Mouse (Mus musculus) kidney, postnatal 0 days (tissue): Measurements from ENCODE around the gene Tstd2. TPM values are rescaled to one million over a fixed set of nuclear protein-coding genes. Genes with fewer than 3 reads are reported as not detected.

Source experiments
- ATAC-seq: fragments of 200-750 bp; cut with Nextera tagmentation; replicated peaks from 2 replicates; pipeline ENCODE4 v1.8.0; 2017; ENCODE audit warnings: low read depth, moderate number of reproducible peaks, moderate TSS enrichment, moderate library complexity; ENCODE audit not compliant: low FRiP score
- DNase-seq: peaks from one replicate; pipeline ENCODE4 v3.0.0-alpha.2; 2016; ENCODE audit warnings: low spot score
- H3K27ac ChIP-seq: fragments of 300-500 bp; sonication (generic); 2 replicates; pipeline ENCODE4 v1.5.1; 2014; ENCODE audit warnings: mild to moderate bottlenecking
- H3K27me3 ChIP-seq: fragments of 300-500 bp; sonication (generic); 2 replicates; pipeline ENCODE4 v1.6.1; 2014; ENCODE audit warnings: low read length, mixed read lengths; ENCODE audit not compliant: insufficient read depth
- H3K36me3 ChIP-seq: fragments of 300-500 bp; sonication (generic); 2 replicates; pipeline ENCODE4 v1.6.1; 2014; ENCODE audit warnings: low read length, mixed read lengths; ENCODE audit not compliant: insufficient read depth
- H3K4me1 ChIP-seq: fragments of 300-500 bp; sonication (generic); replicated peaks from 2 replicates; pipeline ENCODE4 v1.6.1; 2014; ENCODE audit warnings: antibody characterized with exemption, low read length, mixed read lengths; ENCODE audit not compliant: insufficient read depth
- H3K4me2 ChIP-seq: fragments of 300-500 bp; sonication (generic); 2 replicates; pipeline ENCODE4 v1.6.1; 2014; ENCODE audit warnings: mild to moderate bottlenecking, low read length, moderate library complexity, mixed read lengths
- H3K4me3 ChIP-seq: fragments of 300-500 bp; sonication (generic); replicated peaks from 2 replicates; pipeline ENCODE4 v1.5.1; 2014; ENCODE audit warnings: low read depth, low read length
- H3K9ac ChIP-seq: fragments of 300-500 bp; sonication (generic); 2 replicates; pipeline ENCODE4 v1.6.1; 2014; ENCODE audit warnings: low read depth, low read length
- H3K9me3 ChIP-seq: fragments of 300-500 bp; sonication (generic); replicated peaks from 2 replicates; pipeline ENCODE4 v1.6.1; 2016; ENCODE audit warnings: low read length, inconsistent platforms, mixed read lengths
- CTCF ChIP-seq: IDR thresholded peaks from 2 replicates; pipeline ENCODE4 v1.5.1; 2016; ENCODE audit warnings: antibody characterized with exemption, low read depth, mild to moderate bottlenecking, moderate library complexity
- WGBS: fragments of 180-500 bp; shearing (Covaris S2); extraction: QIAGEN DNeasy Blood & Tissue Kit; methylation state at CpG from one replicate; pipeline ENCODE4 v1.1.7; 2014; 5-methylcytosine and 5-hydroxymethylcytosine counted together
- polyA plus RNA-seq: library from polyadenylated mRNA; unstranded; fragments of >200 nt; fragmentation: Nextera tagmentation; extraction: Ambion mirVana; gene quantifications from 2 replicates; pipeline ENCODE4 v1.2.1, GENCODE M21; 2015

The Tstd2 gene
- polyA plus RNA-seq, 1 experiment from 2014 or later: 23.5 TPM

GRCm38 (mm10) chr4:46146881-46147280 lies 8.4 kb upstream of the Tstd2 start:
- Histone ChIP-seq H3K9ac (no peak overlapping the region), H3K27me3 (no peaks in the 10 kb centered on the region), H3K4me1 (no peaks in the 10 kb centered on the region), H3K36me3 (peaks cover 9% of the 10 kb centered on the region), H3K9me3 (no peaks in the 10 kb centered on the region), H3K4me2 (no peak overlapping the region), H3K27ac (no peak overlapping the region), H3K4me3 (no peak overlapping the region)
- TF ChIP-seq CTCF: no peak
- 93% methylated on average over 1 of the region's 1 CpGs for WGBS
- DNase-seq (no peak), ATAC-seq (no peak)

DNA sequence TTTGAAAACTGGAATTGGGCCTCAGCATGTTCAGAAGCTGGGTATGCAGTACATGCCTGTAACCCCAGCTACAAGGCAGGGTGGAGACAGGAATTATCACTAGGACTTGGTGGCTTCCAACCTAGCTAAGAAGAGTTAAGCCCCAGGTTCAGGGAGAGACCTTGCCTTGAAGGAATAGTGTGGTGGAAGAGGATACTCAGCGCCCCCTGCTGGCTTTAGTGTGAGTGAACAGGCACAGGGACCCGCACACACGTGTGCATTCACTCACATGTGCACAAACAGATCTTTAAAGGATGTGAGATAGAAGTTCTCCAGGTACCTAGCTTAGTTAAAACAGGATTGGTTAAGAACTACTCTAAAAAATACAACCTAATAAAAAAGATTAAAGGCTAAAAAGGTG lies 5.8 kb upstream of the Tstd2 start:
- H3K4me1 ChIP-seq: peaks cover 7% of the 10 kb centered on the region
- WGBS: 80% methylated on average over 3 of the region's 3 CpGs

DNA sequence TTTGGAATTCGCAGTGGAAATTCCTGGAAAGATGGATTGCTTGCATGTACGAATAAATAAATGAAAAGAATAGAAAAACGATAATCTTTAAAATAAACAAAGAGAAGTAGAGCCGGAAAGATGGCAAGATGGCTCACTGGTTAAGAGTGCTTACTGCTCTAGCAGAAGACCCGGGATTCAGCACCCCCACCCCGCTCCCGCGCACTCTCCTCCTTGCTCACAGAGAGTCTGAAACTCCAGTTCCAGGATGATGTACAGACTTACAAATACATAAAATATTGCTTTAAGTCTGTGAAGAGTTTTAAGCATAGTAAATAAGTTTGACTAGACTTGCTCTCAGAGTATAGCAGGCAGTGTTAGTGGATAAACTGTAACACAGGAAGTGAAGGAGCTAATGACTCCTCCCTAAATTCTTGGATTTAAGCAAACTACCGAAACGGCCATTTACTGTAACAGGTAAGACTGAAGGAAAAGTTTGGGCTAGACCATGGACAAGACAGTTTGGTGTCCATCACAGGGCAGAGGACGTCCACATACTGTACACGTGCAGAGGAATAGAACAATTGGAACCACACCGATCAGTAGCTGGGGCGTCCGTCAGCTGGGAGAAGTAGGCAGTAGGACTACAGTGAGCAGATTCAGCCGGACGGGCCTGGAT lies 736 bp downstream of the Tstd2 start:
- peak overlapping the region; percentile 77 for H3K4me2 ChIP-seq
- peak; percentile 67 for ATAC-seq
- peak overlapping the region; percentile 85 for H3K4me3 ChIP-seq
- 6% methylated on average over 17 of the region's 17 CpGs for WGBS
- H3K36me3 ChIP-seq: 0 out of 2 replicates have a peak, but pooled peaks cover 5% of the 10 kb centered on the region
- DNase-seq: peak; percentile 62
- peak overlapping the region; percentile 99 for H3K27ac ChIP-seq
- H3K4me1 ChIP-seq: peaks cover 16% of the 10 kb centered on the region
- no peak for TF ChIP-seq CTCF
- no peaks in the 10 kb centered on the region for H3K27me3 ChIP-seq
- no peaks in the 10 kb centered on the region for H3K9me3 ChIP-seq
- peak overlapping the region; percentile 82 for H3K9ac ChIP-seq

More for the DNA sequence above, 5.8 kb upstream of the Tstd2 start:
- no peak for ATAC-seq
- H3K9ac ChIP-seq: no peak overlapping the region
- no peaks in the 10 kb centered on the region for H3K27me3 ChIP-seq
- H3K27ac ChIP-seq: no peak overlapping the region
- DNase-seq: no peak
- no peak overlapping the region for H3K4me3 ChIP-seq
- H3K4me2 ChIP-seq: no peak overlapping the region
- TF ChIP-seq CTCF: peak; percentile 50
- H3K36me3 ChIP-seq: no peaks in the 10 kb centered on the region; the same call in 1 of the 2 replicates
- no peaks in the 10 kb centered on the region for H3K9me3 ChIP-seq

DNA sequence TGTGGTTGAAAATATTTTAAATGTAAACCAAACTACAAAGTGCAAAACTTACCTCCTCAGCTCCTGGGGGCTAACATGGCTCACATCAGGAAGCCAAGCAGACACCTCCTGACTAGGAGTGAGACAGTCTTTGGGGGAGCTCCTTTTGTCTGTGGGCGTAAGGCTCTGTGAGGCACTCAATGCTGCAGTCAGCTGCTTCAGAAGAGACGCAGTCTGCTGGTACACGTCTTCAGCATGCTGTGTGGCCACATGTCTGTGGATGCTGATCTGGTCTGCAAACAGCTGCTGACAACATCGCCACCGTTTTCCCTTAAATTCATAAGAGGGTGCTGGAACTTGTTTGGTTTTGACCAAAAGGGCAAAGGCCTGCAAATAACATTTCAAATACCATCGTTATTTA lies 6.7 kb downstream of the Tstd2 start:
- H3K36me3 ChIP-seq: peaks cover 24% of the 10 kb centered on the region
- H3K27ac ChIP-seq: no peak overlapping the region
- no peak overlapping the region for H3K4me2 ChIP-seq
- H3K9ac ChIP-seq: no peak overlapping the region
- no peak for ATAC-seq
- H3K27me3 ChIP-seq: no peaks in the 10 kb centered on the region
- no peaks in the 10 kb centered on the region for H3K9me3 ChIP-seq
- DNase-seq: no peak
- no peak overlapping the region for H3K4me3 ChIP-seq
- 87% methylated on average over 6 of the region's 6 CpGs for whole genome bisulfite sequencing
- TF ChIP-seq CTCF: no peak
- H3K4me1 ChIP-seq: 0 out of 2 replicates have a peak, but pooled peaks cover 6% of the 10 kb centered on the region

- DNase-seq (peak; percentile 54), ATAC-seq (no peak)
- no peak overlapping the region for H3K27ac ChIP-seq
- 78% methylated on average over 3 of the region's 3 CpGs for WGBS
- H3K9ac ChIP-seq: no peak overlapping the region
- no peaks in the 10 kb centered on the region for H3K27me3 ChIP-seq
- H3K4me2 ChIP-seq: no peak overlapping the region
- no peak overlapping the region for H3K4me3 ChIP-seq
- peak; percentile 78 for TF ChIP-seq CTCF
- H3K4me1 ChIP-seq: 0 out of 2 replicates have a peak, but pooled peaks cover 5% of the 10 kb centered on the region
- no peaks in the 10 kb centered on the region for H3K9me3 ChIP-seq
- H3K36me3 ChIP-seq: peaks cover 24% of the 10 kb centered on the region
Observed at GRCm38 (mm10) chr4:46130221-46130620, 8.3 kb downstream of the Tstd2 start.

DNA sequence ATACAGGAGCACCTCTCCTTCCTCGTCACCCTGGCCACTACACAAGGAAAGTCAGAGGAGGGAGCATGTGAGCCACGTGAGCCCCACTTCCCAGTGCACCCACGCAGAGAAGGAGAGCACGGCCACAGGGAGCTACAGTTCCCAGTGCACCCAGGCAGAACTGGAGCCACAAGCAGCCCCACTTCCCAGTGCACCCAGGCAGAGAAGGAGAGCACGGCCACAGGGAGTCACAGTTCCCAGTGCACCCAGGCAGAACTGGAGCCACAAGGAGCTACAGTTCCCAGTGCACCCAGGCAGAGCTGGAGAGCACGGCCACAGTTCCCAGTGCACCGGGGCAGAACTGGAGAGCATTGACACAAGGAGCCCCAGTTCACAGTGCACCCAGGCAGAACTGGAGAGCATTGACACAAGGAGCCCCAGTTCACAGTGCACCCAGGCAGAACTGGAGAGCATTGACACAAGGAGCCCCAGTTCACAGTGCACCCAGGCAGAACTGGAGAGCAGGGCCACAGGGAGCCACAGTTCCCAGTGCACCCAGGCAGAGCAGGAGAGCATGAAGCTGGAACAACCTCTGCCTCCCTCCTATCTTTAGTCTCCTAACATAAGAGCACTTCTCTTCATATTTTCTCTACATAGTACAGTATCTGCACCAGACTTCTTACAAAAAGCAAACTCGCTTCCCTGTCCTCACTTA lies 9.0 kb downstream of the Tstd2 start:
- Histone ChIP-seq H3K9me3 (no peaks in the 10 kb centered on the region), H3K27me3 (no peaks in the 10 kb centered on the region), H3K9ac (no peak overlapping the region), H3K4me2 (no peak overlapping the region), H3K27ac (peak overlapping the region; percentile 64), H3K4me3 (no peak overlapping the region), H3K36me3 (peaks cover 22% of the 10 kb centered on the region), H3K4me1 (0 out of 2 replicates have a peak, but pooled peaks cover 5% of the 10 kb centered on the region)
- ATAC-seq (peak; percentile 91), DNase-seq (peak; percentile 72)
- 56% methylated on average over 8 of the region's 8 CpGs for WGBS
- TF ChIP-seq CTCF: no peak; the same call in 1 of the 2 replicates
